Mouse (Mus musculus): ENCODE data around the gene Nol9. TPM values are rescaled to one million over a fixed set of nuclear protein-coding genes. Genes with fewer than 3 reads are reported as not detected.

The Nol9 gene
- total RNA-seq (2023): 10.0 and 13.9 TPM in 2 replicates

GRCm38 (mm10) chr4:152038985-152039830, at the start of gene Nol9:
Nol9 (plus strand) TSS chr4:152039321.

GRCm38 (mm10) chr4:151996173-151996950, 42.8 kb upstream of the Nol9 start, which contains the start of gene Phf13:
Phf13 (minus strand) TSS chr4:151996258.

GRCm38 (mm10) chr4:152008622-152009075, 30.5 kb upstream of the Nol9 start, which contains the start of gene Klhl21:
Klhl21 (plus strand) TSS chr4:152008803.

GRCm38 (mm10) chr4:152027524-152027923, 11.6 kb upstream of the Nol9 start, which contains the start of gene Zbtb48:
Zbtb48 (minus strand) TSS chr4:152027671.

GRCm38 (mm10) chr4:152038225-152038984, 716 bp upstream of the Nol9 start, which contains the start of gene Tas1r1:
Tas1r1 (minus strand) TSS chr4:152038568.

GRCm38 (mm10) chr4:152072121-152072601, 33.0 kb downstream of the Nol9 start, which contains the start of gene Plekhg5:
Plekhg5 (plus strand) TSS chr4:152072498.

Other genes with a start within 250 kb of the Nol9 start
- gene Camta1, start 177.4 kb upstream of the Nol9 start, total RNA-seq (2023): 20.1 and 23.2 TPM in 2 replicates
- gene Dnajc11, start 105.6 kb upstream of the Nol9 start, total RNA-seq (2023): 18.0 and 22.3 TPM in 2 replicates
- 13.5 and 16.7 TPM in 2 replicates for gene Thap3, start 50.3 kb upstream of the Nol9 start, total RNA-seq (2023)
- 4.0 and 5.2 TPM in 2 replicates for gene Phf13, start 43.1 kb upstream of the Nol9 start, total RNA-seq (2023)
- 9.0 and 12.1 TPM in 2 replicates for gene Klhl21, start 30.5 kb upstream of the Nol9 start, total RNA-seq (2023)
- gene Zbtb48, start 11.7 kb upstream of the Nol9 start, total RNA-seq (2023): 10.2 and 11.7 TPM in 2 replicates
- gene Tas1r1, start 753 bp upstream of the Nol9 start, total RNA-seq (2023): 0.18 and 0.54 TPM in 2 replicates
- 2.5 and 3.6 TPM in 2 replicates for gene Plekhg5, start 33.2 kb downstream of the Nol9 start, total RNA-seq (2023)
- gene Tnfrsf25, start 76.6 kb downstream of the Nol9 start, total RNA-seq (2023): not detected in 2 replicates
- gene Espn, start 113.0 kb downstream of the Nol9 start, total RNA-seq (2023): 0.32 and 0.43 TPM in 2 replicates
- not detected in 2 replicates for gene Hes2, start 119.5 kb downstream of the Nol9 start, total RNA-seq (2023)
- gene Acot7, start 138.8 kb downstream of the Nol9 start, total RNA-seq (2023): 25.5 and 29.0 TPM in 2 replicates
- 0.64 and 0.66 TPM in 2 replicates for gene Gpr153, start 234.9 kb downstream of the Nol9 start, total RNA-seq (2023)